Mouse (Mus musculus): ENCODE measurements at regions not wholly inside any gene's neighbourhood (a gene's known extent, or its start where the extent isn't known, plus 50 kb on each side); places are given as distances from the start of the nearest gene placed in this dataset.

DNA sequence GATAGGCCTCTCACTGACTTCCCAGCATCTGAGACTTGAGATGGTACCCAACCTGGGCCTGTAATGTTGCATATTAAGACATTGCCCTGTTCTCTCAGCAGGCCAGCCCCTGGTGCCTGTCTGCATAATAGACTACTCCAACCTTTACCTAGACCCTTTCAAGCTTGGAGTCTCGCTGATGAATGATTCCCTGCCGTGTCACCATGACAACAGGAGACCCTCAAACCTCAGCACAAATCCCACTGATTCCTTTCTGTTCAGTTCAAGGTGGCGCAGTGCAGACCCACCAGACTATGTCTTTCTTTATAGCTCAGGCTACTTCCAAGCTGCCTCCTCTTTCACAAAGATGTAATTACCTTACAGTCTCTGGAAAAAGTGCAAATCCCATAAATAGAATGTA lies 172.0 kb downstream of the Dcdc2c start:
- in situ Hi-C loops (cut with MboI, MseI): no loop called here

DNA sequence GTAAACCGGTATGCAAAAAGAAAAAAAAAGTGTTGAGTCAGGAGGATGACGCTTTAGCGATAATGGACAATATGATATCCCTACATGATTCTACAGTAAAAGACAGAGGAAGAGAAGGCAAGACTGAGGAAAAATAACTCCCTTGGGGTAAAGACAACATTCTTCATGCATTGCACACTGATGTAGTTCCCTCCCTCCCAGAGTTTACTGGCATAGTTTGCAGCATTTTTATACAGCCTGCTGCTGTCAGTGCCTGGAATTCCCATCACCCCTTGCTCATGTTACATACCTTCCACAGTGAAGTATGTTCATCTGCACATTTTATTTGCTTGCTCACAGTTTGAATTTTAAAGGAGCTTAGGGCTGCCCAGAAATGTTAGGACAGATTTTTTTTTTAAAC lies 174.2 kb downstream of the Dcdc2c start:
- in situ Hi-C loops (cut with MboI, MseI): no loop called here

DNA sequence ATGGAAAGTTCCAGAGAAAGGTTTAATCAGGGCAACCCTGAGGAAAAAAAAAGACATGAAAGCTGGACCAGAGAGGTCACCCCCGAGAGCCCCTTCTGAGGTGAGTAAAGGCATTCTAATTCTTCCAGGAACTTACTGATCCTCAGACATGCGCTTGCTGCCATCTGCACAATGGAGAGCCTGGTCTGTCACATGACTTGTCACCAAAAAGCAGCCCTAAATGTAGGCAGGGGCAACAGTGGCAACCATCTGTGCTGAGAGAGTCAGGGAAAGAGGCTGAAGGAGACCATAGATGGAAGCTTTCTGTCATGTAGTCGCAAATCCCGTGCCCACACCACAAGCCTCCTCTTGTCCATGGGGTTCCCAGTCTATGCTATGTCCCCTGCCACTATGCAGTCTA lies 174.8 kb downstream of the Dcdc2c start:
- in situ Hi-C loops (cut with MboI, MseI): no loop called here

DNA sequence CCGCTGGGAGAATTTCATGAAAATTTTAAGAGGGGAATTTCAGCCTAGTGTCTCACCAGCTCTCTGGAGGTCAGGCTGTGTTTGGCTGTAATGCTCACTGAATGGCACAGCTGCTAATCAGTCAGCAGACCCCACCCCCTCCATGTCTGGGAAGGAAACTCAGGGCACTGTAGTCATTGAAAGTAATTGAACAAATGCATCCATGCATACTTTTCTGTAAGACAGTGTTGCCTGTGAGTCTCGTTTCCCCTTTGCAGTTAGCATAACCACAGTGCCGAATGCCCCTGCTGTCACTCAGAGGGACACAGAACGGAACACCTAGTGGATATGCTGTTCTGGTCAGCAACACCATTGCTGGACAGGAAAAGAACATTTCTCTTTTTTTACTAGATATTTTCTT lies 175.4 kb downstream of the Dcdc2c start:
- in situ Hi-C loops (cut with MboI, MseI): no loop called here

DNA sequence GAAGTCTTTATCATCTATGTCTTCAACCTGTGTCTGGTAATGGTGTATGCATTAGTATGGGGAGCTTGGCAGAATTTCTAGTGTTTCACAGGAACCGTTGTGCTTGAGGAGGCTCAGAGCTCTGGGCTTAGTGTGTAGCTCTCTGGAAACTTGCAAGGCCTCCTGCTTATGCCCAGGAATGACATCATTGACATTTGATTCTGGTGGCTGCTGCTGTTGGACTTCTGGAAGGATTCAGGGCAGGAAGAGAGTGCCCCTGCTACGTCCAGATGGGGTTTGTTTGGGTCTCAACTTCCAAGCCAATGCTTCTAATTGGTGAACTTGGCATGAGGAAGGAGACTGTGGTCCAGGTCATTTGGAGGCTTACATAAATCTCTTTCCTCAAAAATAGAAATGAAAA lies 186.9 kb downstream of the Dcdc2c start:
- in situ Hi-C loops (cut with MboI, MseI): no loop called here

DNA sequence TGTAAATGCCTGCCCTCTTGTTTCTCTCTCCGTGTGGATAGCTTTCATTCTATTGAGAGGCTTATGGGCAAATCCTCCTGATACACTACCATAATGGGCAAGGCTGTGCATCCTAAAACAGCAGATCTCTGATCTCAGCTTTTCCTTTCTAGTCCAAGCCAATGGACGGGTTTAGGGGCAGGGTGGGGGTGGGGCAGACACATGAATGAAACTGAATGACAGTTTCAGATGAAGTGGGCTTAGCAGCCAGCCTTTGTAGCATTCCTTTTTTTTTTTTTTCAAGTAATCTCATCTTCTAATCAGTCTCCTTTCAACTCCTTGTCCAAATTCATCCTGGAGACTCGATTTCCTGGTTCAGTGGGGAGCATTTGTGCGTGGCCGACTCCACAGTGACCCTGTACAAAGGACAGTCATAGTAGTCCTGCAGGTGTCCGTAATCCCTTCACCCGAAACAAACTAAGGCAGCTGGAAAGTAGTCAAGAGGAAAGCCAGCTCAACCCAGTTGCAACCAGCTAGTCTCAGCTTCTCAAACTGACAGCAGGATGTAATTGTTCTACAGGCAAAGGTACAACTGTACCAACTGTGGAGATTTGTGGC lies 193.4 kb downstream of the Dcdc2c start:
- in situ Hi-C loops (cut with MboI, MseI): no loop called here

DNA sequence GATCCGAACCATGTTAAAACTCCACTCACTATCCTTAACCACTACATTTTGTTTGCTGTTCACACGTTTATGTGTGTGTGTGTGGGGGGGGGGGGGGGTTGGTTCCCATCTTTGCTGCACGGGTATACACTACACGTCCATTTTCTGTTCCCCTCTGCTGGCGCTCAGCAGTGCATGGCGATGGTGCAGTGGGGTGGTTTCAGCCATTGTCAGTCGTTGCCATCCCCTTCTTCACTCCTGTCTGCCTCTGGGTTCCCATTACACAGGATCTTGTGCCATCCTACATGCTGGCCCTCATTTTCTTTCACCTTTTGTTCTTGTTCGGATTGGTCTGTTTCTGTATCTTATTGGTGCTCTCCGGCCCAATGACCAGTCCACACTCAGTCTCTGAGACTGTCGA lies 194.4 kb downstream of the Dcdc2c start:
- in situ Hi-C loops (cut with MboI, MseI): no loop called here

DNA sequence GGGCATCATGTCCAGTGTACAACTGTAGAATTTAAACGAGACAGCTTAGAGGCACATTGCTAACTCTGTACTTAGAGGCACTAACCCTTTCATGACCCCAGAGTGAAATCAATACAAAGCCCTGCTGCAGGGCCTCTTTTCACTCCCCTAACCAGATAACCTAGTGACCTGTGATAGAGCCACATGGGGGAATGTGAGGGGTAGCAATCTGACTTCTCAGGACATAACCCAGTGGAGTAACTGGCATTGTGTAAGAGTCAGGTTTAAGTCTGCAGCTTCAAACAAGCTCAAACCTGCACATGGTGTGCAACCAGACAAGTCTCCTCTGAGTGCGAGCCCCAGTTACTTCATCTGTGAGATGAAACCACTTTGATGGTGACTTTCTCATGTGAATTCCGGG lies 199.1 kb downstream of the Dcdc2c start:
- in situ Hi-C loops (cut with MboI, MseI): no loop called here

DNA sequence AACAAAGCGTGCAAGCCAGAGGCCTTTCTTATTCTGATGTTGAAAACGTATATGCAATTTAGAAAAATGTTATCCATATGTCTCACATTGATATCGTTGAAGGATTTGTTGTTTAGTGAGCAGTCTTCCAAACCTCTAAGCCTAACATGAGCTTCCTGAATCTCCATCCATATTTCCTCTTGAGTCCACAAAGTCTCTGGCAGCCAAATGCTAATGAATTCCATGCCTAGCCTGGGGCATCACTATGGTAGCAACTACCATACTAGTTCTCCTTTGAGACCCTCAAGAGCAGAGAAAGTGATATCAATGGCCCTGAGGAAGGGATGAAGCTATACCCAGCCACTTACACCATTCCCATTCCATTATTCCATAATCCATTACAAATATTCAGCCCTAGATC lies 199.6 kb downstream of the Dcdc2c start:
- in situ Hi-C loops (cut with MboI, MseI): no loop called here

DNA sequence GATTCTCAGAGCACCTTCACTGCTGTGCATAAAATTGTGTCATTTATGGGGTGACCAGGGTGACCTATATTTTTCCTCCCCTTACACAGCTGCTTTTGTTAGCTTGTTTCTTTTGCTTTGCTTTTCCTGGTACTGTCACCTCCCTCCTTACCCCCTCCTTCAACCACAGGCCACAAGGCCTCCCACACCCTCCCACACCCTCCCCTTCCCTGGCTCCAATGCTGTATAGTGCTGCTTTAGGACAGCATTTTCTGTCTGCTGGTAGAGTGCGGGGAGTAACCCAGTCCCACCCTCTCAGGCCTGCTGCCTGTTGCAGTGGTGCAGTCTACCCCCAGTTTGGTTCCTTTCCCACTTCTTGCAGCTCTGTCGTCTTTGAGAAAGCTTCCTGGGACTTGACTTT lies 209.5 kb downstream of the Dcdc2c start:
- in situ Hi-C loops (cut with MboI, MseI): no loop called here

DNA sequence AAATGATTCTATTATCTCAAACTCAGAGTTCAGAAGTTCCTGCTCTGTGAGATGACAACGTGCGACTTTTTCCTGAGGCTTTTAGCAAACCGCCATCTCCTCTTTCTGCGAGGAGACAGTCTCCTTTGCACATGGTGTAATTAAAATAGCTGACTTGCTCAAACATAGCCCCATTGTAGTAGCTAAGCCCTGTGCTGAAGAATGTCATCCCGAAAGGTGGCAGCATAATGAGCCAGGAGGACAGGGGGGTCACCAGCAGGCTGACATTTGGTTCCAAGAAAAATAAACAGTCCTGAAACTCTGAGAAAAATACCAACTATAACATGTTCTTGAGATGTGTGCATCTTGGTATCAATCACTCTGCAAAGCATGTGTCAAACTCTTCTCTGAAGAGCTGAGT lies 219.6 kb downstream of the Dcdc2c start:
- in situ Hi-C loops (cut with MboI, MseI): no loop called here

DNA sequence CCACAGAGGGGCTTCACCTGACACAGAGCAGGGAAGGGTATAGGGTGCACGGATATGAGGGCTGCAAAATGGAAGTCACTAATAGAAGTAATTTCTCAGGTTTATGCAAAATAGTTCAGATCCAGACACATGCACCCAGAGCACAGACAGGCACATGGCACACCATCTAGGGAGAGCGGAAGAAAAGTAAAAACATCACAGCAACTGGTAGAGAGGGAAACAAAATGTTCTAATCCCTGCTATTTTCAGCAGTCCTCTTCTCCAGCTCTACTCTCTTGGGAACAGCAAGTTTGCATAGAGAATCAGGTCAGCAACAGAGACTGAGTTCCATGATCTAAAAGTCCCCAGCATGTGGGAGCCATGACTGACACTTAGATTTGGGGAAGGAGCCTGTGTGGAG lies 220.4 kb downstream of the Dcdc2c start:
- in situ Hi-C loops (cut with MboI, MseI): no loop called here

DNA sequence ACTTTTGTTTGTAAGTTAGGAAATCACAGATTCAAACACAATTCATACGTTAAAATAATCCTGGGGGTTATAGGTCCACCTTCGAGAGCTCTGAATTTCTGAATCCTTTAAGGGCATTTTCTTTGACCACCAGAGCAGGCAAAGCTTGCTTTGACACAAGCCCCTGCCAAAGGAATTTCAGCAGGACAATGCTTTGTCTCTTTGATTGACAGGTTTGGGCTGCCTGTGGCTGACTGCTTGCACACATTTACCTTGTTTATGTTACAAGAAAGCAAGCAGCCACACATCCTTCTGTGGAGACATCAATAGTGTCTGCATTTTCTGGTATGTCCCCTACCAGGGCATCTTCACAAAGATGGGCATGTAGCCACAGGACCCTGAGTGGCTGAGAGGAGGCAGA lies 228.5 kb downstream of the Dcdc2c start:
- in situ Hi-C loops (cut with MboI, MseI): no loop called here

DNA sequence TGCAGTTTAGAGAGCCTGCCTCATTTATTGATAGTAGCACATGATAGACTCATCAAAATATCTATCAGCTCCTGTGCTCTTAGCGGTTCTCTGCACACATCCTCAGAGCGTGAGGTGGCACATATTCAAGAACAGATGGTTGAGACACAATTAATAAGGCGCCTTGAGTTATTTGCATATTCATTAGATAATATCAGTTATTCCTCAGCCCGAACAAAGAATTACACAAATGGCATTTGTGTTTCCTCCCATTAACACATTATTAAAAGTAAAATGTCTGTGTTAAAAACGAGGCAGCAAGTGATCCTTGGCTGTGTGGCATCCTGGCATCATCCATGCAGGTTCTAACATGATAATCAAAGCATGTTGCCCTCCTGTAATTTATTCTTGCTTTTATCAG lies 243.0 kb downstream of the Dcdc2c start:
- in situ Hi-C loops (cut with MboI, MseI): no loop called here

DNA sequence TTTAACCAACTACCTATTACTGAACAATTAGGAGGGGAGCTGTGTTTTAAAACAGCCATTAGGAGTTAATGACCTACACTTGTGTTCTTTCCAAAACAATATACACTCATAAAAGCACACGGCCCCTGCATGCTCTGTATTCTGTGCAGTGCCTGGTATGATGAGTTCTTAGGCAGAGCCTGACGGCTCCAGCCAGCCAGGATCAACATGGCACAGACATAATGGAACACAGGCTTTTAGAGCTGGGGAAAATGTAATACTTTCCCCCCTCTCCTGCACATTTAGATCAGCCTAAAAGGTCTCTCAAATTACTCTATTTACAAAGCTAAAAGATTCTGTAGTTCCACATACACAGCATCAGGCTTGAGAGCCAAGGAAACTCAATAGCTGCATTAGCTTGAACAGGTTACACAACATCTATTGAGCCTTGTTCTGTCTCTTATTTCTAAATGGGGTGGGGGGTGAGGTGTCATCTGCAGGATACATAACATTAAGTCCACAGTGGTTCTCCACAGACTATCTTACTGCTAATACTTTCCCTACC lies 250.1 kb downstream of the Dcdc2c start:
- in situ Hi-C loops (cut with MboI, MseI): no loop called here

DNA sequence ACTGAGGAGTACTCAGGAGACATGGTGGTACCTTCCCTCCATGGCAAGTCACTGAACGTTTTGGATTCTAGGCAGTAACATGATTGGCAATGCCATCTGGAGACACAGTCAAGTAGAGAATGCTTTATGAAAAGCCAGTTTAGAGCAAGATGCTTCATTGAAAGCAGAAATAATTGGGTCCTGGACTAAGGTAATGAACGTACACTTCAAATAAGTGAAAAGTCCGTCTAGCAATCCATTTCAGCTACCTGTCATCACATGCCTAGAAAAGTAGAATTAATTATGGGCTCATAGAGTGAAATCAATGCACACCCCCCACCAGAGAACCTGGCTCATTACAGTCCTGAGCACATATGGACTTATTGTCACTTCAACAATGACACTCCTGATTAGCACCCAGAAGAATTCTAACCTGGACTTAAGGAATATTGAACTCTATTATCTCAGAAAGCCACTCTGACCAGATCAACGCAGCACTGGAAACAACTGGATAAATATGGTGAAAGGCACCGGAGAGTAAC lies 263.8 kb downstream of the Dcdc2c start:
- in situ Hi-C loops (cut with MboI, MseI): loop anchor here (10.0 kb wide), 1 partner anchor 1646 kb away; the partner anchor contains the start of gene Pxdn

DNA sequence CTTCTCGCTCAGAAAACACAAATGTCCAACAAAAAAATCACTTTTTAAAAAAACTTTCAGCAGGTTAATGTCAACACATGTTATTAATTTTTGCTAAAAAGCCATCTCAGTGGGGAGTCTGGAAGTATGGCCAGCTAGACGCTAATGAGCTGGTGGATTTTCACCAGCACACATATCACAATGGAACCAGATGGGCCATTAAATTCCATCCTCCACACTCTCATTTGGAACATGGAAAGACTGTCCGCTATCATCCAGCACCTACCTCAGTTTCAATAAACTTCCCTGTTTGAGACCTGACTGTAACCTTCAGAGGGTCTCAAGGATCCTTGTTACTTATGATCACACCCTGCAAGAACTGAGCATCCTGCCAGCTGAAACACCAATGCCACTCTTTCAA lies 296.7 kb downstream of the Dcdc2c start:
- in situ Hi-C loops (cut with MboI, MseI): no loop called here

DNA sequence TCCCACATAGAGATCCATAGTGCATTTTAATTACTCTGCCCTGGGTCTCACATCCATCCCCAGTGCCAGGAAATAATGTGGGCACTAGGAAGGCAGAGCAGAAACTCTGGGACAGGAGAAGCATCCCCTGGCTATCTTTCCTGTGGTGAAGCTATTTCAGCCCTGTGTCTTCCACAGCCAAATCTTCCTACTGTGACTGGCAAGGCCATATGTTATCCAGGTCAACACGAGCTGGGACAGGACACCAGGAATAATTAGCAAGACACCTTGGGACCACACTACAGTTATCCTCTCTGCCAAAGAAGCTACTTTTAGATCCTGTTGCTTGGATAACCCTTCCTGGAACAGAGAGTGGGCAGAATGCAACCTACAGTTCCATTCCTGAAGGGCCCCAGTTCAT lies 301.7 kb downstream of the Dcdc2c start:
- in situ Hi-C loops (cut with MboI, MseI): no loop called here

DNA sequence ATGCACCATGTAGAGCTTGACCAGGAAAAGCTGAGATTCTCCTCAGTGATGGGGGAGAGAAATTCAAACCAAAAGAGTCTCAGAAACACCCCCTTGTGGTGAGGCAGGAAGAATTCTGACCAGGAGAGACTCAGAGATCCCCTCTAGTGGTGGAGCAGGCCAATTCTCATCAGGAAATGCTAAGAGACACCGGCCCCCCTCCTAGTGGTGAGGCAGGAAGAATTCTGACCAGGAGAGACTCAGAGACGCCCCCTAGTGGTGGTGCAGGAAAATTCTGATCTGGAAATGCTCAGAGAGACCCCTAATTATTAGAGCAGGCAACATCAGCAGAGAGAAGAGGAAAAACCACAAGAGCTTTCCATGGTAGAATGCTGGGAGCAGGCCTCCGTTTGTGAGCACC lies 303.4 kb downstream of the Dcdc2c start:
- in situ Hi-C loops (cut with MboI, MseI): no loop called here

DNA sequence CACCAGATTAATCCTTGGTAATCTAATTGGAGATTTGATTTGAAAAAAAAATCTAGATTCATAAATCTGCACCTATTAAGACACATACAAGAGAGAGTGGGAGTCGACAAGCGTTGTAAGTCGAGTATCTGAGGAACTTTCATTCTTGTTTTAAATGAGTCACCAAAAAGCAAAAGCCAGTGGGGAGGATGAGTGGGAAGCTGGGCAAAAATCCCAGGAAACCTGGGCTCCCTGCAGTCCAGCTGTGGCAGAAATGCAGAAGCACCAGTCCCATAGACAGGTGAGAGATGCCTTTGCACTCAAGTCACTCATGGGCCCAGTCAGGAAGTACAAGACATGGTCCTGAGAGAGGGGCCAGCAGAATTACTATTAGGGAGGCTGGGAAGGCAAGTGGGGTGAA lies 303.9 kb downstream of the Dcdc2c start:
- in situ Hi-C loops (cut with MboI, MseI): no loop called here

DNA sequence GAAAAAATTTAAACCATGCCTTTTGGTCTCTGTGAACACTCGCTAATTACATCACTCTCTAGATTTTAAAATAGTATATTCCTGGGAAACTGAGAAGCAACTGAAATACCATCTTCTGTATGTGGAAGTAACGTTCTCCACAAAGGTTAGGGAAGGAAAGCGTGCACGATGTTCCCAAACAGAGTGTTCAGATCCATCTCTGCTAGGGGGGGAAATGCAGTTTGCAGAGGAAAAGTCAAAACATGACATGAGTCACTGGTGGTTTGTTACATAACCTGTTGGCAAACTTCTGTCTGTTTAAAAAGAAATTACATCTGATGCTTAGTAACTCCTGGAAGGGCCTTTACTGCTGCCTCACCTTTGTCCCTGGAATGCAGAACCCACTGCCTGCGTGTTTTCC lies 314.2 kb downstream of the Dcdc2c start:
- in situ Hi-C loops (cut with MboI, MseI): no loop called here

DNA sequence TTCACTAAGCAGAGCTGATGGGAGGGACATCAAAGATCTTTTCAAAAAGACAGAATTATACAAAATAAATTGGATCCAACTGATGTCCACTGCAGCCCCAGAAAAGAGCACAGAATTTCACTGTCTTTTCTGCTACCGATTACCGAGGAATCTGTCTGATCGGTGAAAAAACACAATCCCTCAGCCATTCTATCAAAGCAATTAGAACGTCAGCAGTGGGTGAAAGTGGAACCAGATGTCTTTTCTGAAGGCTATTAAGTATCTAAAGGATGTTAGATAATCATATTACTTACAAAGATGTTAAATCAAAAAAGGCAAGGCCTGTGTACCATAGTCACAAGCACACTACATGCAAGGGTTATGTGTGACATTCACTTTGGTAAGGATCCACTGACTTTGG lies 315.2 kb downstream of the Dcdc2c start:
- in situ Hi-C loops (cut with MboI, MseI): no loop called here

DNA sequence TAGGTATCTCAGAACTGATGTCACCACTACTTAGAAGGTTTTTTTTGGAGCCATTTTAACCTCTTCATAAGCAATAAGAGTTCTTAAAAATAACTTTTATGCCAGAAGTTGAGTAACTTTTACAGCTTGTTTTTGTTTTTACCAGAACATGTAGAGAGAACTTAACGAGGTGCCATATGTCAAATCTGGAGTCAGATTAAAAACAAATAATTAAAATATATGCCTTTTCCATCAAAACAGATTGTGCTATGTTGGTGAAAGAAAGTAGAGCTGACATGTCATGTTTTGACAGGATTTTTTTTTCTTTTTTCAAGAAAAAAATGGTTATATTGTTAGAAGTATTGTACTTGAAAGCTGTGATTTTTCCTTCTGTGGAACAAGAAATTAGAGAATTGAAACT lies 349.4 kb downstream of the Dcdc2c start:
- in situ Hi-C loops (cut with MboI, MseI): no loop called here

DNA sequence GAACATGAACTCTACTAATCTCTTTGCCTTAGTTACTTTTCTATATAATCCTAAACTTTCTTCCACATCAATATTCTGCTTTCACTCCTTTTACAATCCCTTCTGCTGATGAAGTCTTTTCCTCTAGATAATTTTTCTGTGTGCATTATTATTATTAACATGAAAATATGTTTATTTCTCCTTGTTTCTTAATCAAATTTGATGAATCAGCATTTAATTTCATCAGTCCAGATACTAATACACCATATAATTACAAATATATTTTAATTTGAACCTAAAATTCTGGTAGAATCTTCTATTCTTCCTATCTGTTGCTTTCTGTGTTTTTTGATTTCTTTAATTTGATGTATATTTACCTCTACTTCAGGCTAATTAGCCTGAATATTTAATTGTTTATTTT lies 365.5 kb downstream of the Dcdc2c start:
- in situ Hi-C loops (cut with MboI, MseI): no loop called here
